Mouse (Mus musculus): Measurements from ENCODE around the gene Reep6. TPM values are rescaled to one million over a fixed set of nuclear protein-coding genes. Genes with fewer than 3 reads are reported as not detected.

The Reep6 gene
- polyA plus RNA-seq, 1 experiment from 2014 or later, result 5.2 TPM

DNA sequence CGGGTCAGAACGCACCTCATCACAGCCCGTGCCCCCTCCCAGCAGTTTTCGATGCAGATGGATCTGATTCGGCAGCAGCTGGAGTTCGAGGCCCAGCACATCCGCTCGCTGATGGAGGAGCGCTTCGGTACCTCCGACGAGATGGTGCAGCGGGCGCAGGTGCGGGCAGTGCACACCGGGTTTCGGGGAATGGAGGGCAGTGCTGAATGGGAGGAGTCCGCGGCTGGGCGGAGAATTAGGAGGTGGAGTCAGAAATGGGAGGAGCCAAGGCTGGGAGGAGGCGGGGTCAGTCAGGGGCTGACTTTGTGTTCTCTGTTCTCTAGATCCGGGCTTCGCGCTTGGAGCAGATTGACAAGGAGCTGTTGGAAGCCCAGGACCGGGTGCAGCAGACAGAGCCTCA, 24.9 kb upstream of the Reep6 start:
- DNase-seq (ENCODE audit: low spot score), result no peak
- ATAC-seq (ENCODE audit: insufficient number of reproducible peaks, low FRiP score, low TSS enrichment, low read depth), result no peak
- Histone ChIP-seq H3K4me1 (ENCODE audit: control insufficient read depth, insufficient read depth, low read length) (0 out of 2 replicates have a peak, but pooled peaks cover 3% of the 10 kb centered on the region), H3K27me3 (ENCODE audit: control insufficient read depth, insufficient read depth, low read length) (peaks cover 63% of the 10 kb centered on the region), H3K9me3 (ENCODE audit: control insufficient read depth, low read length) (no peaks in the 10 kb centered on the region), H3K4me2 (ENCODE audit: low read depth, severe bottlenecking) (no peak overlapping the region), H3K9ac (ENCODE audit: low read length) (no peak overlapping the region), H3K27ac (replicated peaks; ENCODE audit: low read depth, low read length) (no peak overlapping the region), H3K36me3 (ENCODE audit: control insufficient read depth, insufficient read depth, low read length) (no peaks in the 10 kb centered on the region), H3K4me3 (ENCODE audit: low read depth, low read length) (no peak overlapping the region)
- WGBS, result 9% methylated on average over 25 of the region's 25 CpGs

- no peak for DNase-seq (ENCODE audit: low spot score)
- ATAC-seq (ENCODE audit: insufficient number of reproducible peaks, low FRiP score, low TSS enrichment, low read depth), result no peak
- Histone ChIP-seq H3K4me1 (ENCODE audit: control insufficient read depth, insufficient read depth, low read length) (0 out of 2 replicates have a peak, but pooled peaks cover 1% of the 10 kb centered on the region), H3K27ac (replicated peaks; ENCODE audit: low read depth, low read length) (no peak overlapping the region), H3K9ac (ENCODE audit: low read length) (no peak overlapping the region), H3K36me3 (ENCODE audit: control insufficient read depth, insufficient read depth, low read length) (no peaks in the 10 kb centered on the region), H3K27me3 (ENCODE audit: control insufficient read depth, insufficient read depth, low read length) (peaks cover 73% of the 10 kb centered on the region), H3K4me3 (ENCODE audit: low read depth, low read length) (no peak overlapping the region), H3K9me3 (ENCODE audit: control insufficient read depth, low read length) (no peaks in the 10 kb centered on the region), H3K4me2 (ENCODE audit: low read depth, severe bottlenecking) (no peak overlapping the region)
- 78% methylated on average over 16 of the region's 16 CpGs for WGBS
These were observed 18.2 kb upstream of the Reep6 start for GRCm38 (mm10) chr10:80311560-80311959.

GRCm38 (mm10) chr10:80312586-80313504, 16.9 kb upstream of the Reep6 start:
- 61% methylated on average over 54 of the region's 54 CpGs for WGBS
- H3K36me3 ChIP-seq (ENCODE audit: control insufficient read depth, insufficient read depth, low read length), result no peaks in the 10 kb centered on the region
- DNase-seq (ENCODE audit: low spot score) (no peak), ATAC-seq (ENCODE audit: insufficient number of reproducible peaks, low FRiP score, low TSS enrichment, low read depth) (no peak)
- H3K4me2 ChIP-seq (ENCODE audit: low read depth, severe bottlenecking), result no peak overlapping the region
- H3K9ac ChIP-seq (ENCODE audit: low read length), result no peak overlapping the region
- peaks cover 73% of the 10 kb centered on the region for H3K27me3 ChIP-seq (ENCODE audit: control insufficient read depth, insufficient read depth, low read length)
- no peak overlapping the region for H3K27ac ChIP-seq (replicated peaks; ENCODE audit: low read depth, low read length)
- H3K4me1 ChIP-seq (ENCODE audit: control insufficient read depth, insufficient read depth, low read length), result 0 out of 2 replicates have a peak, but pooled peaks cover 2% of the 10 kb centered on the region
- no peaks in the 10 kb centered on the region for H3K9me3 ChIP-seq (ENCODE audit: control insufficient read depth, low read length)
- H3K4me3 ChIP-seq (ENCODE audit: low read depth, low read length), result no peak overlapping the region

- H3K36me3 ChIP-seq (ENCODE audit: control insufficient read depth, insufficient read depth, low read length), result peaks cover 3% of the 10 kb centered on the region; the same call in 1 of the 2 replicates
- H3K27me3 ChIP-seq (ENCODE audit: control insufficient read depth, insufficient read depth, low read length), result peaks cover 71% of the 10 kb centered on the region
- no peak overlapping the region for H3K4me3 ChIP-seq (ENCODE audit: low read depth, low read length)
- WGBS, result 45% methylated on average over 20 of the region's 20 CpGs
- no peaks in the 10 kb centered on the region for H3K9me3 ChIP-seq (ENCODE audit: control insufficient read depth, low read length)
- ATAC-seq (ENCODE audit: insufficient number of reproducible peaks, low FRiP score, low TSS enrichment, low read depth), result no peak
- no peak overlapping the region for H3K4me2 ChIP-seq (ENCODE audit: low read depth, severe bottlenecking)
- H3K4me1 ChIP-seq (ENCODE audit: control insufficient read depth, insufficient read depth, low read length), result 0 out of 2 replicates have a peak, but pooled peaks cover 2% of the 10 kb centered on the region
- no peak for DNase-seq (ENCODE audit: low spot score)
- H3K27ac ChIP-seq (replicated peaks; ENCODE audit: low read depth, low read length), result no peak overlapping the region
- H3K9ac ChIP-seq (ENCODE audit: low read length), result no peak overlapping the region
These were observed 16.0 kb upstream of the Reep6 start for GRCm38 (mm10) chr10:80313627-80314201.

GRCm38 (mm10) chr10:80314494-80315001, 15.2 kb upstream of the Reep6 start:
- Histone ChIP-seq H3K9me3 (ENCODE audit: control insufficient read depth, low read length) (no peaks in the 10 kb centered on the region), H3K36me3 (ENCODE audit: control insufficient read depth, insufficient read depth, low read length) (peaks cover 3% of the 10 kb centered on the region; the same call in 1 of the 2 replicates), H3K27me3 (ENCODE audit: control insufficient read depth, insufficient read depth, low read length) (peaks cover 67% of the 10 kb centered on the region), H3K4me2 (ENCODE audit: low read depth, severe bottlenecking) (no peak overlapping the region), H3K4me3 (ENCODE audit: low read depth, low read length) (no peak overlapping the region), H3K9ac (ENCODE audit: low read length) (no peak overlapping the region), H3K4me1 (ENCODE audit: control insufficient read depth, insufficient read depth, low read length) (peaks cover 5% of the 10 kb centered on the region), H3K27ac (replicated peaks; ENCODE audit: low read depth, low read length) (no peak overlapping the region)
- ATAC-seq (ENCODE audit: insufficient number of reproducible peaks, low FRiP score, low TSS enrichment, low read depth), result no peak
- WGBS, result 50% methylated on average over 16 of the region's 16 CpGs
- DNase-seq (ENCODE audit: low spot score), result no peak

GRCm38 (mm10) chr10:80315315-80315714, 14.4 kb upstream of the Reep6 start:
- H3K27ac ChIP-seq (replicated peaks; ENCODE audit: low read depth, low read length), result no peak overlapping the region
- no peak overlapping the region for H3K4me2 ChIP-seq (ENCODE audit: low read depth, severe bottlenecking)
- DNase-seq (ENCODE audit: low spot score), result no peak
- 41% methylated on average over 27 of the region's 27 CpGs for WGBS
- no peak overlapping the region for H3K9ac ChIP-seq (ENCODE audit: low read length)
- H3K36me3 ChIP-seq (ENCODE audit: control insufficient read depth, insufficient read depth, low read length), result peaks cover 3% of the 10 kb centered on the region; the same call in 1 of the 2 replicates
- no peak overlapping the region for H3K4me3 ChIP-seq (ENCODE audit: low read depth, low read length)
- H3K9me3 ChIP-seq (ENCODE audit: control insufficient read depth, low read length), result no peaks in the 10 kb centered on the region
- peaks cover 7% of the 10 kb centered on the region for H3K4me1 ChIP-seq (ENCODE audit: control insufficient read depth, insufficient read depth, low read length)
- no peak for ATAC-seq (ENCODE audit: insufficient number of reproducible peaks, low FRiP score, low TSS enrichment, low read depth)
- H3K27me3 ChIP-seq (ENCODE audit: control insufficient read depth, insufficient read depth, low read length), result peaks cover 67% of the 10 kb centered on the region

GRCm38 (mm10) chr10:80316359-80316781, 13.4 kb upstream of the Reep6 start:
- Histone ChIP-seq H3K9ac (ENCODE audit: low read length) (no peak overlapping the region), H3K4me2 (ENCODE audit: low read depth, severe bottlenecking) (no peak overlapping the region), H3K27me3 (ENCODE audit: control insufficient read depth, insufficient read depth, low read length) (peaks cover 57% of the 10 kb centered on the region), H3K27ac (replicated peaks; ENCODE audit: low read depth, low read length) (no peak overlapping the region), H3K9me3 (ENCODE audit: control insufficient read depth, low read length) (no peaks in the 10 kb centered on the region), H3K36me3 (ENCODE audit: control insufficient read depth, insufficient read depth, low read length) (peaks cover 3% of the 10 kb centered on the region; the same call in 1 of the 2 replicates), H3K4me3 (ENCODE audit: low read depth, low read length) (no peak overlapping the region), H3K4me1 (ENCODE audit: control insufficient read depth, insufficient read depth, low read length) (peaks cover 7% of the 10 kb centered on the region)
- DNase-seq (ENCODE audit: low spot score) (no peak), ATAC-seq (ENCODE audit: insufficient number of reproducible peaks, low FRiP score, low TSS enrichment, low read depth) (no peak)
- WGBS, result 19% methylated on average over 11 of the region's 11 CpGs

GRCm38 (mm10) chr10:80317011-80317410, 12.7 kb upstream of the Reep6 start:
- H3K4me1 ChIP-seq (ENCODE audit: control insufficient read depth, insufficient read depth, low read length), result peaks cover 11% of the 10 kb centered on the region
- H3K4me2 ChIP-seq (ENCODE audit: low read depth, severe bottlenecking), result no peak overlapping the region
- no peaks in the 10 kb centered on the region for H3K9me3 ChIP-seq (ENCODE audit: control insufficient read depth, low read length)
- H3K9ac ChIP-seq (ENCODE audit: low read length), result no peak overlapping the region
- peaks cover 51% of the 10 kb centered on the region for H3K27me3 ChIP-seq (ENCODE audit: control insufficient read depth, insufficient read depth, low read length)
- WGBS, result 53% methylated on average over 10 of the region's 10 CpGs
- H3K27ac ChIP-seq (replicated peaks; ENCODE audit: low read depth, low read length), result no peak overlapping the region
- ATAC-seq (ENCODE audit: insufficient number of reproducible peaks, low FRiP score, low TSS enrichment, low read depth), result no peak
- H3K4me3 ChIP-seq (ENCODE audit: low read depth, low read length), result no peak overlapping the region
- H3K36me3 ChIP-seq (ENCODE audit: control insufficient read depth, insufficient read depth, low read length), result peaks cover 3% of the 10 kb centered on the region; the same call in 1 of the 2 replicates
- DNase-seq (ENCODE audit: low spot score), result no peak
